Mouse (Mus musculus) MN1 (cell line): Measurements from ENCODE around the gene Olfr391-ps.

Experiments used
- DNase-seq: peaks from one replicate; pipeline ENCODE4 v3.0.0-alpha.2; 2016; ENCODE audit warnings: low spot score

Gene Olfr391-ps

GRCm38 (mm10) chr11:73802952-73803351 lies at the start of gene Olfr391-ps:
TSS of gene Olfr391-ps (minus strand) at chr11:73803052.
- DNase-seq, result no peak

GRCm38 (mm10) chr11:73851354-73851753 lies 48.5 kb upstream of the Olfr391-ps start, which contains the start of gene Olfr393:
TSS of gene Olfr393 (minus strand) at chr11:73851454.
- DNase-seq, result no peak

- DNase-seq, result no peak
These were observed 14.1 kb upstream of the Olfr391-ps start, which contains the start of gene Olfr392 for GRCm38 (mm10) chr11:73816949-73817348. TSS of gene Olfr392 (minus strand) at chr11:73817049.

- no peak for DNase-seq
These were observed 20.2 kb downstream of the Olfr391-ps start, which contains the start of gene Olfr390 for GRCm38 (mm10) chr11:73782664-73783063. TSS of gene Olfr390 (plus strand) at chr11:73782964.

- DNase-seq, result no peak
These were observed 22.2 kb downstream of the Olfr391-ps start, which contains the start of gene Olfr389 for GRCm38 (mm10) chr11:73780613-73781012. TSS of gene Olfr389 (minus strand) at chr11:73780713.

GRCm38 (mm10) chr11:73759115-73759514 lies 43.7 kb downstream of the Olfr391-ps start:
- no peak for DNase-seq
